Mouse (Mus musculus) ovary, adult 18-20 months (tissue): Measurements from ENCODE around the gene Ppan.

Experiments used
- DNase-seq: peaks from one replicate; pipeline ENCODE4 v3.0.0; 2022; ENCODE audit warnings: low spot score, mixed read lengths

Gene Ppan

GRCm38 (mm10) chr9:20887704-20888385 is at the start of gene Ppan:
Gene Ppan, plus strand, starts transcription at chr9:20888175.
- DNase-seq = peak; percentile 94

- DNase-seq = no peak
Measured at GRCm38 (mm10) chr9:20838931-20839330, 49.0 kb upstream of the Ppan start.

- no peak for DNase-seq
Measured at GRCm38 (mm10) chr9:20842211-20842610, 45.8 kb upstream of the Ppan start.

GRCm38 (mm10) chr9:20842670-20843069 is 45.3 kb upstream of the Ppan start:
- DNase-seq = no peak

- DNase-seq = no peak
Measured at GRCm38 (mm10) chr9:20850179-20850578, 37.8 kb upstream of the Ppan start.

- no peak for DNase-seq
Measured at GRCm38 (mm10) chr9:20857131-20857530, 30.8 kb upstream of the Ppan start.

- DNase-seq = no peak
Measured at GRCm38 (mm10) chr9:20859926-20860325, 28.0 kb upstream of the Ppan start.

GRCm38 (mm10) chr9:20861821-20862220 is 26.2 kb upstream of the Ppan start:
- no peak for DNase-seq

GRCm38 (mm10) chr9:20862225-20862624 is 25.8 kb upstream of the Ppan start:
- DNase-seq = no peak

GRCm38 (mm10) chr9:20866879-20867278 is 21.1 kb upstream of the Ppan start:
- no peak for DNase-seq

GRCm38 (mm10) chr9:20868448-20869001 is 19.4 kb upstream of the Ppan start, which contains the start of gene A230050P20Rik:
Gene A230050P20Rik, plus strand, starts transcription at chr9:20868642.
- DNase-seq = peak; percentile 50

- DNase-seq = no peak
Measured at GRCm38 (mm10) chr9:20869246-20869645, 18.7 kb upstream of the Ppan start.

- no peak for DNase-seq
Measured at GRCm38 (mm10) chr9:20870211-20871173, 17.5 kb upstream of the Ppan start.

GRCm38 (mm10) chr9:20872991-20873390 is 15.0 kb upstream of the Ppan start:
- no peak for DNase-seq

GRCm38 (mm10) chr9:20873521-20873920 is 14.5 kb upstream of the Ppan start:
- DNase-seq = no peak

GRCm38 (mm10) chr9:20875021-20875790 is 12.8 kb upstream of the Ppan start:
- DNase-seq = no peak

GRCm38 (mm10) chr9:20876318-20877117 is 11.5 kb upstream of the Ppan start:
- DNase-seq = no peak

GRCm38 (mm10) chr9:20877118-20878040 is 10.6 kb upstream of the Ppan start:
- no peak for DNase-seq

- DNase-seq = peak; percentile 100
Measured at GRCm38 (mm10) chr9:20878041-20878709, 9.8 kb upstream of the Ppan start.
